Mouse (Mus musculus) erythroblast, adult 5-6 weeks (primary cell): Measurements from ENCODE around the gene Crcp. TPM values are rescaled to one million over a fixed set of nuclear protein-coding genes. Genes with fewer than 3 reads are reported as not detected.
A peak's percentile ranks its signal among the peaks of the same experiment; 100 is the strongest.
"Not testable (repeated sequence)": the region's sequence is repeated elsewhere in the genome, so short reads cannot be mapped to it uniquely, and the experiment has no call there.

Source experiments
- ATAC-seq: replicated peaks from 2 replicates; pipeline ENCODE4 v1.8.0; 2016; ENCODE audit warnings: moderate number of reproducible peaks, mild to moderate bottlenecking, moderate TSS enrichment, inconsistent platforms; ENCODE audit not compliant: poor library complexity, low FRiP score, severe bottlenecking
- total RNA-seq, 2 experiments: library from RNA; stranded (forward) in 1 of 2; stranded (reverse) in 1 of 2; fragments of 150-400 nt in 1 of 2; fragments of 200-764, 138-1000 nt in 1 of 2; gene quantifications; 2 replicates each; pipeline versions ENCODE4 v1.2.3 to v1.2.4; 2015 to 2017; ENCODE audit warnings: low replicate concordance in 2 of 2

The Crcp gene
- total RNA-seq, 2 experiments from 2014 or later, result 9.2 to 21.6 TPM

GRCm38 (mm10) chr5:130023067-130023766 lies 5.9 kb upstream of the Crcp start:
- ATAC-seq, result no peak

- peak; percentile 90 for ATAC-seq
Observed at GRCm38 (mm10) chr5:130023767-130024539, 5.1 kb upstream of the Crcp start.

- ATAC-seq, result no peak
Observed at GRCm38 (mm10) chr5:130027134-130027533, 2.0 kb upstream of the Crcp start.

- ATAC-seq, result no peak
Observed at GRCm38 (mm10) chr5:130027696-130028095, 1.4 kb upstream of the Crcp start.

GRCm38 (mm10) chr5:130031410-130032390 lies 2.6 kb downstream of the Crcp start:
- no peak for ATAC-seq

GRCm38 (mm10) chr5:130033869-130034268 lies 4.8 kb downstream of the Crcp start:
- ATAC-seq, result no peak

- not testable (repeated sequence) for ATAC-seq
Observed at GRCm38 (mm10) chr5:130036300-130036699, 7.2 kb downstream of the Crcp start.

GRCm38 (mm10) chr5:130037752-130038455 lies 8.8 kb downstream of the Crcp start:
- ATAC-seq, result peak; percentile 79

GRCm38 (mm10) chr5:130040797-130041196 lies 11.7 kb downstream of the Crcp start:
- ATAC-seq, result no peak

- ATAC-seq, result no peak
Observed at GRCm38 (mm10) chr5:130041262-130041661, 12.2 kb downstream of the Crcp start.

GRCm38 (mm10) chr5:130043741-130044140 lies 14.7 kb downstream of the Crcp start:
- ATAC-seq, result no peak

- no peak for ATAC-seq
Observed at GRCm38 (mm10) chr5:130044201-130044695, 15.2 kb downstream of the Crcp start.

GRCm38 (mm10) chr5:130046100-130046499 lies 17.0 kb downstream of the Crcp start:
- ATAC-seq, result no peak

- no peak for ATAC-seq
Observed at GRCm38 (mm10) chr5:130046589-130046988, 17.5 kb downstream of the Crcp start.

- no peak; the same call in 1 of the 2 replicates for ATAC-seq
Observed at GRCm38 (mm10) chr5:130047013-130047412, 17.9 kb downstream of the Crcp start.

GRCm38 (mm10) chr5:130048786-130049520 lies 19.9 kb downstream of the Crcp start:
- ATAC-seq, result no peak

GRCm38 (mm10) chr5:130050416-130050815 lies 21.3 kb downstream of the Crcp start:
- no peak for ATAC-seq

- no peak for ATAC-seq
Observed at GRCm38 (mm10) chr5:130051073-130051860, 22.2 kb downstream of the Crcp start.
